Mouse (Mus musculus): ENCODE measurements around the gene Muc3.

Gene Muc3

GRCm38 (mm10) chr5:137095135-137095534 lies 54.0 kb downstream of the Muc3 start:
- DNase-seq (ENCODE audit: low spot score), result no peak

GRCm38 (mm10) chr5:137093720-137094119 lies 55.4 kb downstream of the Muc3 start:
- no peak for DNase-seq (ENCODE audit: low spot score)

DNA sequence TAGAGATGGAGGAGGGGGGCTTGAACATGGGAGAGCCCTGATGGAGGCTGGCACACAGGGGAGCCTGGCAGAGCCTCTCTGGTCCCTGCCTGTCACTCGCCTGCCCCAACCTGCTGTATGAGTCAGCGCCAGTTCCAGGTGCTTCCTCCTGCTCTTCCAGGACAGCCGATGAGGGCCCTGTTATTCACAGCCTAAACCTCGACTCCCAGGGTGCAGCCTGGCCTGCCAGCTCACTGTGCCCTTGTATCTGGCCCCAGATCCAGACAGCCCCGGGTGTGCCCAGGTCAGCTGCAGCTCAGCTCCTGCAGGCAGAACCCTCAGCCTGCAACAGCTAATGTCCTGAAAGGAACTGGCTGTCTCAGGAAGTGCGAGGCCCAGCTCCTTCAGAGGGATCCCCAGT lies 57.6 kb downstream of the Muc3 start:
- no peak for DNase-seq (ENCODE audit: low spot score)

GRCm38 (mm10) chr5:137090870-137091269 lies 58.3 kb downstream of the Muc3 start:
- DNase-seq (ENCODE audit: low spot score), result no peak

DNA sequence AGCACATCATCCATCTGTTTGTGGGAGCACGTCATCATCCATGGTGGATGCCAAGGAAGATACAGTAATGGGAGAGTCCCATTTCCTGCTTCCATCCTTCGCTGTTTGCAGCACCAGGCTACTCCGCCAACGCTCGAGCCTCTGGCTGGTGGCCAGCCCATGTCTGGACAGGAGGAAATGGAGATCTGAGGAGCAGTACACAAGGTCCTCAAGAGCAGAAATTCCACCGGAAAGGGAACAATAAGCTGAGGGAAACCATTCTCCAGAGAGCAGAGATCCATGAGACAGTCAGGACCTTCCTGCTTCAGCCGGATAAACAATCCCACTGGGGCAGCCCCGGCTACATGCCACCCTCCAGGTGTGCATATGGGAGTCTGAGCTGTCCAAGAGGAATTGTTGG lies 61.7 kb downstream of the Muc3 start:
- no peak for DNase-seq (ENCODE audit: low spot score)

DNA sequence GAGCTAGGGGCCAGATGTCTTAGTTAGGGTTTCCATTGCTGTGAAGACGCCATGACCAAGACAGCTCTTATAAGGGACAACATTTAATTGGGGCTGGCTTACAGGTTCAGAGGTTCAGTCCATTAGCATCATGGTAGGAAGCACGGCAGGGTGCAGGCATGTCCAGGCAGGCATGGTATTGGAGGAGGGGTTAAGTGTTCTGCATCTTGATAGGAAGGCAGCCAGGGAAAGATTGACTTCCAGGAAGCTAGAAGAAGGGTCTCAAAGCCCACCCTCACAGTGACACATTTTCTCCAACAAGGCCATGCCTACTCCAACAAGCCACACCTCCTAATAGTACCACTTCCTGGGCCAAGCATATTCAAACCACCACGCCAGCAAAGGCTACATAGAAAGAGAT lies 63.4 kb downstream of the Muc3 start:
- DNase-seq (ENCODE audit: low spot score), result no peak

- no peak for DNase-seq (ENCODE audit: low spot score)
Observed at GRCm38 (mm10) chr5:137085021-137085420, 64.1 kb downstream of the Muc3 start.
